11 mouse cellular contexts compared by ENCODE assay signal in genomic region chr5:65079881-65080280, GRCm38 (mm10). TPM values are rescaled to one million over a fixed set of nuclear protein-coding genes. Genes with fewer than 3 reads are reported as not detected.
A peak's percentile ranks its signal among the peaks of the same experiment; 100 is the strongest.
DNase-seq lines count a peak whose midpoint lies in the region; ATAC-seq lines count a peak whose summit lies in the region.
"Had no signal": no experiment of that assay in that cellular context is flagged by ENCODE, and none has a peak within 500 bp of the region (broad histone marks: within the 10 kb centered on the region; RNA-seq: fewer than 3 reads in every experiment).

No protein-coding gene starts in this region.

- peak; percentile 13 for DNase-seq in adrenal gland, postnatal 14 days
- no peak for DNase-seq in adrenal gland, adult 8-10 months
- peak; percentile 23 for DNase-seq in left cerebral cortex, adult 11 months (ENCODE audit: low spot score)
- no peak for DNase-seq in left cerebral cortex, postnatal 4 days
- DNase-seq in intestine, embryonic 14.5 days (ENCODE audit: low spot score) = no peak
- DNase-seq in lung, postnatal 10 days = peak; percentile 62
- no peak for DNase-seq in ovary, postnatal 36 days (ENCODE audit: low spot score)
- DNase-seq in cerebellum, adult 11 months = no peak
- DNase-seq: cerebellum, adult 8-10 months; thymus, adult 18-20 months had no signal

- H3K27me3 ChIP-seq in intestine, embryonic 14.5 days (replicated peaks; ENCODE audit: control insufficient read depth, insufficient read depth, low read length) = no peaks in the 10 kb centered on the region
- H3K27me3 ChIP-seq: neural tube, embryonic 13.5 days had no signal

- intact Hi-C loops in left cerebral cortex, postnatal 4 days (cut with DNase I) = no loop called here

- H3K4me2 ChIP-seq in intestine, embryonic 14.5 days (ENCODE audit: low read length) = peak overlapping the region; percentile 48
- H3K4me2 ChIP-seq: neural tube, embryonic 13.5 days had no signal

- WGBS in intestine, embryonic 14.5 days = 30% methylated on average over 9 of the region's 9 CpGs

- peak overlapping the region; percentile 30; the same call in 1 of the 2 replicates for H3K9ac ChIP-seq in intestine, embryonic 14.5 days (ENCODE audit: low read length)
- H3K9ac ChIP-seq: neural tube, embryonic 13.5 days had no signal

- peak overlapping the region; percentile 34 for H3K4me3 ChIP-seq in intestine, embryonic 14.5 days (ENCODE audit: low read depth, low read length)
- H3K4me3 ChIP-seq: neural tube, embryonic 13.5 days had no signal

- H3K9me3 ChIP-seq in intestine, embryonic 14.5 days (ENCODE audit: control insufficient read depth, low read length) = no peaks in the 10 kb centered on the region
- H3K9me3 ChIP-seq: neural tube, embryonic 13.5 days had no signal

- H3K4me1 ChIP-seq in intestine, embryonic 14.5 days (replicated peaks; ENCODE audit: control insufficient read depth, insufficient read depth, low read length) = 0 out of 2 replicates have a peak, but pooled peaks cover 3% of the 10 kb centered on the region
- H3K4me1 ChIP-seq: neural tube, embryonic 13.5 days had no signal

- ATAC-seq in intestine, embryonic 14.5 days (replicated peaks; ENCODE audit: low FRiP score, low TSS enrichment, low read depth) = no peak

- H3K27ac ChIP-seq in intestine, embryonic 14.5 days (ENCODE audit: low read depth) = peak overlapping the region; percentile 20; the same call in 1 of the 2 replicates
- H3K27ac ChIP-seq: neural tube, embryonic 13.5 days had no signal

- no peaks in the 10 kb centered on the region for H3K36me3 ChIP-seq in intestine, embryonic 14.5 days (ENCODE audit: control insufficient read depth, insufficient read depth, low read length)
- H3K36me3 ChIP-seq: neural tube, embryonic 13.5 days had no signal

RNA-seq across cellular contexts. Expression of gene Tmem156, which starts 12.1 kb away (rescaled TPM):
- total RNA-seq in adrenal gland, postnatal 14 days (2021) = 0.44 and 2.0 TPM in 2 replicates
- under 1 TPM; 0.42 to 0.89 (median 0.73) TPM for total RNA-seq in adrenal gland, adult 8-10 months (2022)
- total RNA-seq in left cerebral cortex, postnatal 4 days (2021) = not detected
- 0.74 and 0.82 TPM in 2 replicates for polyA plus RNA-seq in intestine, embryonic 14.5 days (2014; fragmentation: Nextera tagmentation; extraction: Ambion mirVana)
- polyA plus RNA-seq: neural tube, embryonic 13.5 days had no signal

RNA-seq across cellular contexts. Expression of gene Klhl5, which starts 27.5 kb away (rescaled TPM):
- 46.2 and 53.2 TPM in 2 replicates for total RNA-seq in adrenal gland, postnatal 14 days (2021)
- total RNA-seq in adrenal gland, adult 8-10 months (2022) = 10 to 100 TPM; 46.6 to 96.0 (median 72.1) TPM
- 10 to 100 TPM; 73.2 to 80.2 TPM for total RNA-seq in left cerebral cortex, postnatal 4 days (2021)
- 15.8 and 16.8 TPM in 2 replicates for polyA plus RNA-seq in intestine, embryonic 14.5 days (2014; fragmentation: Nextera tagmentation; extraction: Ambion mirVana)

Comparison
In these comparisons a context has a peak if more than half of its experiments do, and no peak if none do; other contexts are left out.
1. DNase-seq: peak in adrenal gland, postnatal 14 days (single experiment), left cerebral cortex, adult 11 months (single experiment) and lung, postnatal 10 days (single experiment); none in adrenal gland, adult 8-10 months (single experiment), left cerebral cortex, postnatal 4 days (single experiment), intestine, embryonic 14.5 days (single experiment), ovary, postnatal 36 days (single experiment) and cerebellum, adult 11 months (single experiment).